In genomic region chr16:29939869-29940707, GRCm38 (mm10) we compare ENCODE assay signal across 24 mouse cellular contexts.
DNase-seq lines count a peak whose midpoint lies in the region; ATAC-seq lines count a peak whose summit lies in the region.
"Had no signal": no experiment of that assay in that cellular context is flagged by ENCODE, and none has a peak within 500 bp of the region (broad histone marks: within the 10 kb centered on the region; RNA-seq: fewer than 3 reads in every experiment).

No protein-coding gene starts in this region.

- no peak overlapping the region for H3K4me3 ChIP-seq in embryonic facial prominence, embryonic 14.5 days (ENCODE audit: low read depth, low read length)
- H3K4me3 ChIP-seq in heart, embryonic 10.5 days: no peak overlapping the region
- no peak overlapping the region for H3K4me3 ChIP-seq in limb, embryonic 12.5 days (replicated peaks)
- H3K4me3 ChIP-seq: forebrain, embryonic 12.5 days; hindbrain, embryonic 15.5 days; layer of hippocampus, adult 2 months; lung, embryonic 15.5 days had no signal

- H3K9me3 ChIP-seq in embryonic facial prominence, embryonic 14.5 days (ENCODE audit: control insufficient read depth, low read length): no peaks in the 10 kb centered on the region
- no peaks in the 10 kb centered on the region for H3K9me3 ChIP-seq in heart, embryonic 10.5 days
- no peaks in the 10 kb centered on the region for H3K9me3 ChIP-seq in limb, embryonic 12.5 days
- H3K9me3 ChIP-seq: forebrain, embryonic 12.5 days; hindbrain, embryonic 15.5 days; lung, embryonic 15.5 days had no signal

- H3K27ac ChIP-seq in embryonic facial prominence, embryonic 14.5 days (replicated peaks; ENCODE audit: low read depth, low read length): no peak overlapping the region
- H3K27ac ChIP-seq in heart, embryonic 10.5 days: peak overlapping the region; percentile 22; the same call in 1 of the 2 replicates
- peak overlapping the region; percentile 41; the same call in 1 of the 2 replicates for H3K27ac ChIP-seq in limb, embryonic 12.5 days
- H3K27ac ChIP-seq: forebrain, embryonic 12.5 days; hindbrain, embryonic 15.5 days; layer of hippocampus, adult 2 months; liver, embryonic 14.5 days; lung, embryonic 15.5 days had no signal

- no peak overlapping the region for H3K4me2 ChIP-seq in embryonic facial prominence, embryonic 14.5 days (ENCODE audit: low read depth, low read length)
- peak overlapping the region; percentile 39 for H3K4me2 ChIP-seq in limb, embryonic 12.5 days
- H3K4me2 ChIP-seq: forebrain, embryonic 12.5 days; hindbrain, embryonic 15.5 days; lung, embryonic 15.5 days; midbrain, embryonic 11.5 days had no signal

- 37% methylated on average over 12 of the region's 12 CpGs for WGBS in embryonic facial prominence, embryonic 14.5 days
- 53% methylated on average over 12 of the region's 12 CpGs for WGBS in heart, embryonic 10.5 days
- 21% methylated on average over 12 of the region's 12 CpGs for WGBS in limb, embryonic 12.5 days

- intact Hi-C loops in gastrocnemius, postnatal 36 days (cut with DNase I): loop anchor here (2.0 to 5.0 kb wide), 3 partner anchors 58 to 245 kb away; no protein-coding TSS in a partner anchor

- ATAC-seq in embryonic facial prominence, embryonic 14.5 days (ENCODE audit: low read depth): peak; percentile 31; the same call in 1 of the 2 replicates
- peak; percentile 70 for ATAC-seq in limb, embryonic 12.5 days (ENCODE audit: insufficient number of reproducible peaks, insufficient read depth, low FRiP score, low TSS enrichment, low read depth)
- ATAC-seq in megakaryocyte-erythroid progenitor cell, adult 5-6 weeks (replicated peaks; ENCODE audit: low FRiP score, low TSS enrichment, poor library complexity, severe bottlenecking): no peak
- ATAC-seq: intestine, postnatal 0 days had no signal

- H3K9ac ChIP-seq in embryonic facial prominence, embryonic 14.5 days (ENCODE audit: low read depth, low read length): no peak overlapping the region
- H3K9ac ChIP-seq in limb, embryonic 12.5 days (replicated peaks): no peak overlapping the region
- H3K9ac ChIP-seq: forebrain, embryonic 12.5 days; hindbrain, embryonic 15.5 days; liver, embryonic 14.5 days; lung, embryonic 15.5 days had no signal

- peaks cover 21% of the 10 kb centered on the region for H3K4me1 ChIP-seq in embryonic facial prominence, embryonic 14.5 days (ENCODE audit: control insufficient read depth, insufficient read depth, low read length)
- peaks cover 34% of the 10 kb centered on the region for H3K4me1 ChIP-seq in heart, embryonic 10.5 days
- peaks cover 43% of the 10 kb centered on the region for H3K4me1 ChIP-seq in limb, embryonic 12.5 days (replicated peaks)
- H3K4me1 ChIP-seq: hindbrain, embryonic 15.5 days had no signal

- DNase-seq in gastrocnemius, adult 8-10 months (ENCODE audit: low spot score in 2 of 2): peak; percentile 23 to 30
- DNase-seq in gastrocnemius, postnatal 36 days: no peak
- DNase-seq in embryonic facial prominence, embryonic 14.5 days (ENCODE audit: low spot score): peak; percentile 77
- peak; percentile 63 for DNase-seq in heart, embryonic 10.5 days (ENCODE audit: low spot score)
- DNase-seq in MN1 (ENCODE audit: low spot score): no peak
- DNase-seq in frontal cortex, postnatal 14 days (ENCODE audit: low spot score in 2 of 2): no peak
- DNase-seq: adrenal gland, postnatal 36 days; cerebellum, adult 11-12 months; cerebellum, postnatal 14 days; embryo, embryonic 11 days; kidney, postnatal 14 days; lung, postnatal 4 days; retina, postnatal 1 day; right cerebral cortex, postnatal 4 days had no signal

- H3K36me3 ChIP-seq in embryonic facial prominence, embryonic 14.5 days (ENCODE audit: control insufficient read depth, insufficient read depth, low read length): no peaks in the 10 kb centered on the region
- H3K36me3 ChIP-seq in heart, embryonic 10.5 days: no peaks in the 10 kb centered on the region
- H3K36me3 ChIP-seq in limb, embryonic 12.5 days: no peaks in the 10 kb centered on the region
- H3K36me3 ChIP-seq: forebrain, embryonic 12.5 days; hindbrain, embryonic 15.5 days; lung, embryonic 15.5 days had no signal

- H3K27me3 ChIP-seq in embryonic facial prominence, embryonic 14.5 days (replicated peaks; ENCODE audit: control insufficient read depth, insufficient read depth, low read length): no peaks in the 10 kb centered on the region
- H3K27me3 ChIP-seq in heart, embryonic 10.5 days (ENCODE audit: insufficient read depth, poor library complexity, severe bottlenecking): no peaks in the 10 kb centered on the region
- H3K27me3 ChIP-seq in limb, embryonic 12.5 days: peaks cover 42% of the 10 kb centered on the region
- H3K27me3 ChIP-seq: CH12.LX; lung, embryonic 15.5 days had no signal

Comparison
In these comparisons a context has a peak if more than half of its experiments do, and no peak if none do; other contexts are left out.
1. DNase-seq: peak in gastrocnemius, adult 8-10 months (2 of 2), embryonic facial prominence, embryonic 14.5 days (single experiment) and heart, embryonic 10.5 days (single experiment); none in gastrocnemius, postnatal 36 days (0 of 2), MN1 (single experiment) and frontal cortex, postnatal 14 days (0 of 2).